Mouse (Mus musculus) thymus, postnatal 25 days (tissue): Measurements from ENCODE around the gene Pafah1b1.

Source experiments
- DNase-seq: peaks from one replicate; pipeline ENCODE4 v3.0.0; 2022

Pafah1b1 gene

DNA sequence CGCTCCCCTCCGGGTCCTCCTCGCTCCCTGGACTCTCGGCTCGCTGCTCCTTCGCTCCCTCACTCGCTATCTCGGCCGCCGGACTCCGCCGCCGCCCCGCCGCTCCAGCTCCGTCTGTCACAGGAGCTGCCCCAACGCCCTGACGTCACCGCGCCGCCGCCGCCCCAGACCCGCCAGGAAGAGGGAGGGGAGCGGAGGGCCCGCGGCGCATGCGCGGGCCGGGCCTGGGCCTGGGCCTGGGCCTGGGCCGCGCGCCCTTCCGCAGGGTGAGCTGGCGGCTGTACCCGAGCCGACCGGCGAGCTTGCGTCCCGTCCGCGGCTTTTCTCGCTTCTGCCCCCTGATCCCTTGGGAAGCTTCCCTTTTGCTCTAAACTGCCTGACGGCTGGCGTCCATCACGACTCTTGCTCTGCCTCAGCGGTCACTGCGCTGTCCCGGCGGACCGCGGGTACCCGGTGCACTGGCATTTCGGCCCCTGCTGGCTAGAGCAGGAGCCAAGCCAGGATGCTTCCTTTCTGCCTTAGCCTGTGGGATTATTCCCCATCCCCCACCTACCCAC is at the start of gene Pafah1b1:
TSS of gene Pafah1b1 (minus strand) at position 436 of the 557 bp plus-strand sequence.
- peak; percentile 97 for DNase-seq

DNA sequence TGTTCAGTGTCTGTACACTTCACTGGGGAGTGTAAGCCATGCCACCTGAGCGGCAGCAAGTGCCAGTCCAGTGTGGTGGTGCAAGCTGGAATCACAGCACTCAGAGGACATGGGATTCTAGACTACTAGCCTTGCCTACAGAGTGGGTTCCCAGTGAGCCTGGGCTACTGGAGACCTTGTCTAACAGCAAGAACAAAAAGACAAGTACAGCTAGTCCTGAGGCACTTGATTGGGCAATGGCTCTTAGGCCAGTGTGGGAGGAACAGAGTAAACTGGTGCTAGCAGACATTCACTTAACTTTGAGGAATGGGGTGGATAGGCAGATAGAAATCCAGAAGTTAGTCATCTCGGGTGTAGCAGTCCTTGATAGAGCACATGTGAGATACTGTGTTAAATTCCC is 47.9 kb upstream of the Pafah1b1 start:
- no peak for DNase-seq

DNA sequence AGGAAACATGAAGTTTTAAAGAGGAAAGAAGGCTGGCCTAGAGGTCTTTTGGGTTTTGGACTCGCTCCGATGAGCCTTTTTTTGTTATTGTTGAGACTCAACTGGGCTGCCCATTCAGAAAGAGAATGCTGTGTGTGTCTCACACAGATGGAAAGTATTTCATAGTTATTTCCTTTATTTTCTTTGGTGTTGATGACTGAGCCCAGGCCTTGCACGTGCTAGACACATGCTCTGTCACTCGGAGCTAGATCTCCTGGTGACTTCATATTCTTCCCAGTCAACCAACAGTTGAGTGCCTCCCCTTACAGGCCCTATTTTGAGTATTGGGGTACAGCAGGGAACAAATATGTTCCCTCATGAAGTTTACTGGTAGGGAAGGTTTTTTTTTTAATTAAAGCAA is 47.2 kb upstream of the Pafah1b1 start:
- no peak for DNase-seq

DNA sequence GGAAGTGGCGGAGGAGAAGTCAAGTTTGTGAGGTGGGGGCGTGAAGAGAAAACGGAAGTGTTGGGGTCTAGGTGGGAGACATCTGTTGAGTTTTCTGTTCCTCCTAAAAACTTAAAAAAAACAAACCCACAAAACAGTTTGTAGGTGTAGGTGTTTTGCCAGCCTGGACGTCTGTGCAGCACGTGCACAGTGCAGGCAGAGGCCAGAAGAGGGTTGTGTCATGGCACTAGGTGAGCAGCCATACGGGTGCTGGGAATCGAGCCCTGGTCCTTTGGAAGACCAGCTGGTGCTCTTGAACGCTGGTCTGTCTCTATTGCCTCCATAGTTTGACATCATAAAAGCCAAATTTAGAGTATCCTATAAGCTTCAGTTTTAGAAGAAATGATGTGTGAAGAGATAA is 46.8 kb upstream of the Pafah1b1 start:
- DNase-seq = no peak

DNA sequence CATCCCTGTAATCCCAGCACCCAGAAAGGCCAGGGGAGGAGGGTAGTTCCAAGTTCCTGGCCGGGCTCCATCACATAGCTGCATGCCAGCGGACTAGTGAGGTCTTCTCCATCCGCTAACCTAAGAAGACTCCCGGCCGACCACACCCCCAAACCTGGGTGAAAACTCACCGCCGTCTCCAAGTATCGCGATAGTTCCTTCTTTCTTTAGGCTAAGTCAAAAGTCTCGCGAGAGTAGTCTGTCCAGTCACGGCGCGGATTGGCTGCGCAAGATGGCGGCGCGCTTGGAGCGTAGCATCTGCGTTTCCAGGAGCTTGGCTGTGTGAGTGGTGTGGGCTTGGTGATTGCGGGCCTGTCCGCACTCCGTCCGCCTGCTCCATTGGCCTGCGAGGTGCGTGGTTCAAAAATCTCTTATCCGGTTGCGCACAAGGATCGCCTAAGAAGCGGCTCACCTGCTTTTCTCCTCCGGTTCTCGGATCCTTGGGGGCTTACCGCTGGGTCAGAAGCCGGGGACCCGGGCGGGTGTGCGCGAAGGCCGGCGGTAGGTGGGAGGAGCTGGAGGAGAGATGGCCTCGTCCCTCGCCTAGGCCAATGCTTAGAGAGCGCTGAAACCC is 46.2 kb upstream of the Pafah1b1 start, which contains the start of gene Mettl16:
TSS of gene Mettl16 (plus strand) at position 236 of the 613 bp plus-strand sequence.
- peak; percentile 94 for DNase-seq

DNA sequence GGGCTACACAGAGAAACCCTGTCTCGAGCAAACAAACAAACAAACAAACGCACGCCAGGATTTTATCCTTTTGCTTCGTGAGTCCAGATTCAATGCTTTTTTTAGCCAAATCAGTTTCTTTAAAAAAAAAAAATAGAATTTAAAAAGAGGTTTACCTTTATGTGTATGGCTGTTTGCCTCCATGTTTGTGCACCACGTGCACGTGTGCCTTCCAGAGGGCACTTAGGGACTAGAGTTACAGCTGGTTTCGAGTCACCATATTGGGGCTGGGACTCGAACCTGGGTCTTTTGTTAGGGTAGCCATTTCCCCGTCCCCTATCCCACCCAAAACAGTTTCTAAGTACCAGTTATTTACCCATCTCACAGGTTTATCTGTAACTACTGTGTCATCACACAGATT is 45.6 kb upstream of the Pafah1b1 start:
- DNase-seq = no peak

DNA sequence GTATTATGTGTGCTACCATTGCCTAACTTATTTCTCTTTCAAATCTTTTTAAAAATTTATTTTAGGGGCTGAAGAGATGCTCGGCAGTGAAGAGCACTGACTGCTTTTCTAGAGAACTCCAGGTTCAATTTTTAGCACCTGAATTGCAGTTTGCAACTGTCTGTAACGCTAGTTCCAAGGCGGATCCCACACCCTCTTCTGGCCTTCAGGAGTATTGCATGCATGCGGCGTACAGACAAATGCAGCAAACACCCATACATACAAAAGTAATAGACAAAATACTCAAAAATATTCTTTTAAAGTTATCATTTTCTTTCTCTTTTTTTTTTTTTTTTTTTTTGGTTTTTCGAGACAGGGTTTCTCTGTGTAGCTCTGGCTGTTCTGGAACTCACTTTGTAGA is 43.6 kb upstream of the Pafah1b1 start:
- peak; percentile 65 for DNase-seq

DNA sequence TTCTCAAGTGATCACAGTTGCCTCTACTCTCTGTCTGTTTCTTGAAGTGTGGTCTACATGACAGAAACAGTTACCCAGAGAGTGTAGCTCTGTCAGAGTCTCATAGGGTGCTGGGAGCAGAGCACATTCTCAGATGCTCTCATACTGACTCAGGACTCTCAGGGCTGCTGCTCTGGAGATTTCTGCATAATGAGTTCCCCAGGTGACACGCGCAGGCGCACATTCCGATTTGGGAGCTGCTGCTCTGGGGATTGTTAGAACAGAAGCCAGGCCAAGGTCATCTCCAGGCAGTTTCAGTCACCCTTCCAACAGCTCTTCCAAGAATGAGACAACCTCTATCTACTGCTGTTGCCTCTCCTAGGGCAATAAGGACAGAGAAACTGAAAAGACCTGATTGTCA is 43.0 kb upstream of the Pafah1b1 start:
- no peak for DNase-seq

DNA sequence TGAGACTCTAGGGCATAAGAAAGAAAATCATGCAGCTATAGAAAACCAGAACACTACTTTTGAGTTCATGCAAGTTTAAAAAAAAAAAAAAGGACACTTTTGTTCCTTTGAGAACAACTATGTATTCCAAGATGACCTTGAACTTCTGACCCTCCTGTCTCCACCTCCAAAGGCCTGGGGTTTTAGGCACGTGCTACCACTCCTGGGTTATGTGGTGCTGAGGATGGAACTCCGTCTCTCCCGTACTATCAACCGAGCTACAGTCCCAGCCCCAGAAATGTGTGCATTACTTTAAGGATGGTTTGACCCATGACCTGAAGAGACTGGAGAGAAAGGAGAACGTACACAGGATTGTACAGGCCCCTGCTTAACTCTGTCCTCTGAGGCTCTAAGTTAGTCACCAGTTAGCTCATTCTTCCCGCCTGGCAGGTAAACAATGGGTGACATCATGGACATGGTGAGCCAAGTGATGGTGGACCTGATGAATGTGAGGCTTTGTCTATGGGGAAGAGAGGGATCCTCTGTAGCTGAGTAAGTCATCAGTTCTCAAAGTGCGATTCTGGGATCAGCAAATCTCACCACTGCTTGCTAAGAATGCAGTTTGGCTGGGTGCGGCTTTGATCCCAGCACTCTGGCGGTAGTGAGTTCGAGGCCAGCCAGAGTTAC is 39.6 kb upstream of the Pafah1b1 start:
- DNase-seq = no peak

DNA sequence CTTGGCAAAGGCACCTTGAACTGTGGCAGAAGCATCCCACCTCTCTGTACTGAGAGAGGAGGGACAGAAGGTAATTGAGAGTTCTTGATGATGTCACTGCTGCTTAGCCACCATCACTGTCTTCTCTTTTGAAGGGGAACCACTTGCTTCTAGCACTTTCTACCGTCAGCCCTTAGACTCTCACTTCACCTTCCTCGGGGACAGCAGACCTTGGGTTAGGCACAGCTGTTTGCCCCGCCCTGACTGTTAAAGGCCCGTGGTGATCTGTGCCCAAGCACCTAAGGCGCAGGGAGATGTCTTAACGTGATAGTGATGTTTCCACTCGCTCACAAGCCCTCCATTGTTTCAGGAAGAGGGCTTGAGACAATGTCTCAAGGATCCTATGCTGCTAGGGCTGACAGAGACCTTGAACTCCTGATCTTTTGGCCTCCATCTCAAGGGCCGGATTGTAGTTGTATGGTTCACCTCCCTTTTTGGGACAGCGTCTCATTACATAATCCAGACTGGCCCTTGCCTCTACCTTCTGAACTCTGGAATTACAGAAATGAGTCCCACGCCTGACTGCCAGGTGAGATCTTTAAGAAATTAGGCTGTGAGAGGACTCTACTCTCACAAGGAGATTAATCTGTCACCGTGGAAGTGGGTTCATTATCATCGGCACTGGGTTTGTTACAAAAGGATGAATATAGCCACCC is 36.7 kb upstream of the Pafah1b1 start:
- DNase-seq = no peak

DNA sequence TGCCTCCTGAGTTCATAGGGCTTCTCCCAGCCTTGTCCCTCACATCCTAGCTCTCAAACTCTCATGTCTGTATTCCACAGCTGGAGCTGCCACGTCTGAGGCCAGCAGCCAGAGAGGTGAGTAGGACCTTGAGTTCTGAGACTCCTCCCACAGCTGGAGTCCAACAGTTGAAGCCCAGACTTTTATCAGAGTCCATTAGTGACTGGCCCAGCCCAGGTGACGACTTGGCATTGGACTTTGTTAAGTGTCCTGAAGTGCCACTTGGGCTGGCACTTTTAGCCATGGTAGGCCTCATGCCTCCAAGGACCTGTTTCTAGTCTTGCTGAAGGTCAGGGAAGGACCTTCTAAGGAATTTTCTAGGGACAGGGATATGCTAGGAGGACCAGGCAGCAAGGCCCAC is 32.2 kb upstream of the Pafah1b1 start:
- DNase-seq = no peak

DNA sequence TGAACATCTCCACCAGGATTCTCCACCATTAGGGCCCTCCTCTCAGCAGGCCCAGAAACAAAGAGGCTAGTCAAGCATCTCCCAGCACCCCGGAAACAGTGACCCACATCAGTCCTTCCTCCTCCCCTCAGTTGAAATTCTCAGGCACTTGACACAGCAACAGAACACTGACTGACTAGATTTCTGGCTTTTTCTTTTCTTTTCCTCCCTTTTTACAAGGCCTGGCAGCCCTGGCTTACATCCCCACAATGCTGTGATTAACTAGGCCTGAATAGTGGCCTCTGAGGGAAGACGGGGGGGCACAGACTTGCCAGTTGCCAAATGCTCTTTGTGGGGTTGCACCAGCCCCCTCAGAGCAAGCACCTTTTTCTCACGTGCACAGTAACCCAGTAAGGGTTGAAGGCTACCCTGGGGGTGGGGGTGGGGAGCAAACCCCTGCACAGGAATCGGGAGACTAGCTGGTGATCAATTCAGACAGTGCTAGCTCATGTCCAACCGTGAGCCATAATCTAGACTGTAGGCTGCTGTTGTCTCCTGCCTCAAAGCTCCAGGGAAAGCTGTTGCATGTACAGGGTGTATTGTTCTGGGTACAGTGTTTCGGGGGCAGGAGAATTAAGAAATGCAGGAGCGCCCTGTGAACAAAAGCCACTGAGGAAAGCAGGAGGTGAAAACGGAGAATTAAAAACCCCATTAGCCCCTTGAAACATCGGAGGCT is 27.0 kb upstream of the Pafah1b1 start:
- DNase-seq = no peak

DNA sequence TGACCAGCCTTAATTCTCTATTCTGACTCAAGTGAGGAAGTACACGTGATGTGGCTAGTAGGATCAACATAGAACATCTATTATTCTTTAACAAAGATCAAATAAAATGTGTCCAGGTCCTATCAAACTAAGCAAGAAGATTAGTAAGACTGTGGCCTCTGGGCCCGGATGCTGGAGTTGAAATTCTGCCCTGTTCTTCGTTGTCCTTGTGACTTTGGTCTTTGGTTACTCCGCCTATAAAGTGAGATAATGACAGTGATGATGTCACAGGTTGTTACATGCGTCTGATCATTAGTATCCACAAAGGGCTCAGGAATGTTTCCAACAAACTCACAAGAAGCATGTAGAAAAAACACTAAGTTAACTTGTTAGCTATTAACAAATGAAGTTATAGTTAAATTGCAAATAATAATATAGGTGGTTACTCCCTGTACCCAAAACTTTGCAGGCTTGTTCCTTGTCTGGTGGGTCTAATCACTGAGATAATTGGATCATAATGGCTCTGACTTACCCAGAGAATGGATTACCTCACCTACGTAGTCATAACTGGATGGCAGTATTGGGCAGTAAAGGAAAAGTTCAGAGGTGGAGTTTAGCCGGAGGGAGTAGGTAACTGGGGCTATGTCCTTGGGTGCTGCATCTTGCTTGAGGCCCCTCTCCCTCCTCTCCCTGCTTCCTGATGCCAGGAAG is 26.3 kb upstream of the Pafah1b1 start:
- DNase-seq = no peak

DNA sequence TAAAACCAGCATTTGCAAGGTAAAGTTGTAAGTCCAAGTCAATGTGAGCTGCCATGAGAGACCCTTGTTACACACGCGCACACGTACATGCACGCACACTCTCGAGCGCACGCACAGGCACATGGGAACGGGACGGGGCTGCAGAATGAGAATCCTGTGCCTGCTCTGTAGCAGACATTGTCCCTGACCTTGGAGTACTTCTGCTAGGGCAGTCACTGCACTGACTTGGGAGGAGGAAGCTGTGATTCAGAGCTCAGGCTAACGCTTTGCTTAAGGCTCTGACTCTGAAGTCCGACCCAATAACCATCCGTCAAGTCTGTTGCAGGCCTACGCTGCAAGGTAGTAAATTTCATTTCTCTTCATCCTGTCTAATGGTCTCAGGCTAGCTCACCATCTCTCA is 24.8 kb upstream of the Pafah1b1 start:
- DNase-seq = no peak

DNA sequence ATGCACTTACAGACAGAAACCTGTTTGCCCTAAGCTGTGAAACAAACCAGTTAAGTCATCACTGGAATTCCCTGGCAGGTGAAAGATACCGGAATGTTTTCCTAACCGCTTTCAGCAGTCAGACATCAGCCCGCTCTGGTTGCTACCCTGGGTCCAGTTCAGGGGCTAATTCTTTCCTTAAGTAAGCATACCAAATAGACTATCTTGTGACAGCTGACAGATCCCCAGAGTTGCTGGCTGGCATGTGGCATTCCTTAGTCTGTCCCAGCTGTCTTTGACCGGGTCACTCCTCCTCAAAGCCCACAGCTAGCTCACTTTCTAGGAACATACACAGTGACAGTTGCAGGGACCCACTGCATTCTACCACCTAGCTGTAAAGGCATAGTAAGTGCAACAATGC is 23.6 kb upstream of the Pafah1b1 start:
- DNase-seq = no peak

DNA sequence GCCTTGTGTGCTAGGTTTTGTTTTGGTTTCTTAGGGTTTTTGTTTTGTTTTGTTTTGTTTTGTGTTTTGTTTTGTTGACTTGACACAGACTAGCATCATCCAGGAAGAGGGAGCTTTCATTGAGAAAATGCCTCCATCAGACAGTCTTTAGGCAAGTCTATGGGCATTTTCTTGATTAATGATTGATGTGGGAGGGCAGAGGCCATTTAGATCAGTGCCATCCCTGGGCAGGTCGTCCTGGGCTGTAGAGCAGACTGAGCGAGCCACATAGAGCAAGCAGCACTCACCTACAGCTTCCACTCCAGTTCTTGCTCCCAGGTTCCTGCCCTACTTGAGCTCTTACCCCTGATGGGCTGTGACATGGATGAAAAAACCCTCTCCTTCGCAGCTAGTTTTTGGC is 13.4 kb upstream of the Pafah1b1 start:
- no peak for DNase-seq

DNA sequence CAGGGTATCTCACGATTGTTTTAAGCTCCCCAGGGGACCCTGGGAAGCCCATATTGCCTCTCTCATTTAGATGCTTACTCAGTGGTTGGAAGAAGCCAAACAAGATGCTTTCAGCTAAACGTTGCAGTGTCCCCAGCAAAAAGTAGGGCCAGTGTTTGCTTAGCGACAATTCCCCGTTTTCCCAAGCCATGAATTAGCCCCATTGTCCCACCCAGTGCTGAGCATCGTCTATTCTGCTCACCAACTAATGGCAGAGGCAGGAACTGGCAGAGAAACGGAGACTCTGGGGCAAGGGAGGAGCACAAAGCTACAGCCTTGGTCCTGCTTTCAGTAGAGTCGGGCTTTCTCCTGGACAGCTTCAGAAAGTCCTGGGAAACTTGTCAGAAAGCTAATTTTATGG is 10.4 kb upstream of the Pafah1b1 start:
- DNase-seq = no peak

DNA sequence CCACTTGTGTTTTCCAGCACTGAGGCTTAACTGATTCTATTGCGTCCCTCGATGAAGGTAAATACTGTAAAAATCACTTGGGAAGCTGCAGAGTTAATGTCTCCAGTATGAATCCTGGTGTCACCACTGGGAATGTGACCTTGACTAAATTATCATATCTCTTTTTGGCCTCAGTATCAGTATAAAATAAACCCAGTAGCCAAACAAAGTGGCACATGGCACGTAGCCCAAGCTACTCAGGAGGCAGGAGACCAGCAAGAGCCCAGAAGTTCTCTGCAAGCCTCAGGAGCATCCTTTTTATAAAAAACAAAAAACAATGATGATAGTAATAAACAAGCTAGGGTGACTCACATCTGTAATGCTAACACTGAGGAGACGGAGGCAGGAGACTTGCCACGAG is 711 bp upstream of the Pafah1b1 start:
- no peak for DNase-seq

DNA sequence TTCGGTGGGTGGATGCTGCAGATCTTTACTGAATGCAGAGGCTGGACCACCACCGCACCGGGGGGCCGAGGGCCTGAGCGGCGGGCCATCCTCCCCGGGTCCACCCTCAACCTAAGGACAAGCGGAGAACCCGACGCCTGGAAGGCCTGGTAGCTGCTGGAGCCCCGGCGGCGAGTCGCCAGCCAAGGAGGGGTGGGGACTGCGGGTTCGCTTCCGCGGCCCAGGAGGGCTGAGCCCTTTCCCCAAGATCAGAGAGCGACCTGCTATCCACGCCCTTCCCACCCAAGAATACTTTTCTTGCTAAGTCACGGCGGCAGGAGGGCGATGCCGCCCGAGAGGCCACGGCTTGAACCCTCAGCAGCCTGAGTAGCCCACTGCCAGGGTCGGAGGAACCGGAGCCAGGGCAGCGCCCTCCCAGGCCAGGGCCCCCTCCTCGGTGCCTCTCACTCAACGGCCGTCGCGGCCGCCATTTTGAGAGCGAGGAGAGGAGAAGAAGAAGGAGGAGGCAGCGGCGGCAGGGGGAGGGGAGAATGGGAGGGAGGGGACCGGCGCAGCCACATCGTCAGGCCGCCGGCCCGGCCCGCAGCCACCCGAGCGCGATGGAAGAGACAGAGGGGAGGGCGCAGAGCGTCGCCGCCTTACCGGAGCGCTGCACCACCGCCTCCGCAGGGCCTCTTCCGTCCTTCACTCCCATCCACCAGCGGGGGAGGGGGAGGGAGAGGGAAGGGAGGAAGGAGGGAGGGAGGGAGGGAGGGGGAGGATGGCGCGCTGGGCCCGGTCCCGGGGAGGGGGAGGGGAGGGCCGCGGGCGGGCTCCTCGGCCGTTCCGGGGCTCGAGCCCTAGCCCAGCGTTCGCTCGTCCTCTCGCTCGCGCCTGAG is 874 bp downstream of the Pafah1b1 start:
- DNase-seq = peak; percentile 88

DNA sequence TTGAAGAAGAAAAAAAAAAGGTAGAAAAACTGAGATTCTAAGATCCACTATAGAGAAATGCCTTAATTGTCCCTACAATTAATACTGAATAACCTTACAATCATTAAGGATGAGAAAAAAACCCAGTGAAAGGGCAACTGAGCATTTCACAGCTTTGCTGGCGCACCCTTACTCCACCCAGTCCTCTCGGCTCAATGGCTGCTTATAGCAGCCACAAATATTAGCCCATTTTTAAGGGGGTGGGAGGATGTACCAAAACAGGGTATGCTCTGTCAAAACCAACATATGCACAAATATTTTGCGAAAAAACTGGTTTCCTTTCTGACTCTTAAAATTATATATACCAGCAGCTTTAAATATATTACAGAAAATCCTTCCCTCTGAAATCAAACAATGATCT is 2.5 kb downstream of the Pafah1b1 start:
- no peak for DNase-seq

DNA sequence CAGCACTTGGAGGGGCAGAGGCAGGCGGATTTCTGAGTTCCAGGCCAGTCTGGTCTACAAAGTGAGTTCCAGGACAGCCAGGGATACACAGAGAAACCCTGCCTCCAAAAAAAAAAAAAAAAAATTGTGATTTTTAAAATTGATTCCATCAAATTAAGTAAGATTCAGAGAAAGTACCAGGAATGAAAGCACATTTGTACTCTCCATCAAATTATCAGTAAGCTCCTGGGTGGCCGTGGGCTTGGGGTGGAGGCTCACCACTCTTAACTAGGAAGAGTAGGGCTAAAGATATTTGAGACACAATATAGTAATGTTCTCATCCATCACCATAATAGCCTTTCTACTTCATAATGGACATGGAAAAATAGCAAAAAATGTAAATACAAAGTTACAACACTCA is 3.3 kb downstream of the Pafah1b1 start:
- no peak for DNase-seq

DNA sequence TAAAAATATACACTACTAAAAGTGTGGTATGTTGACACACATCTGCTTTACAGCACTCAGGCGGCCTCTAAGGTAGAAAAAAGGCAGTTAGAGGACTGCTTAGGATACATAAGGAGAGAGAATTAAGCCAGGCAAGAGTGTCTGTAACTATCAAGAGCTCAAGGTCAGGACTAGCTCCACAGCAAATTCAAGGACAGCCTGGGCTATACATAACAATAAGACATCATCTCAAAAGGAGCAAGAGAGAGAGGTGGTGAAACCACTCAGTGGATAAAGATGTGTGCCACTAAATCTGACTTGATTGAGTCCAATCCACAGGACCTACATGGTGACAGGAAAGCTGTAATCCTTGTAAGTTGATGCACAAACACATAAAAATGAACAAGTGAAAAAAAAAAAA is 3.8 kb downstream of the Pafah1b1 start:
- DNase-seq = no peak
